Mouse (Mus musculus) hindbrain, embryonic 14.5 days (tissue): ENCODE results near the gene Scg5. TPM values are rescaled to one million over a fixed set of nuclear protein-coding genes. Genes with fewer than 3 reads are reported as not detected.
A peak's percentile ranks its signal among the peaks of the same experiment; 100 is the strongest.

ENCODE experiments used
- ATAC-seq: fragments of 200-750 bp; cut with Nextera tagmentation; 2 replicates; pipeline ENCODE4 v1.8.0; 2017; ENCODE audit warnings: moderate number of reproducible peaks, mild to moderate bottlenecking, moderate TSS enrichment, moderate library complexity; ENCODE audit not compliant: low FRiP score
- DNase-seq: peaks from one replicate; pipeline ENCODE4 v3.0.0-alpha.2; 2015; ENCODE audit warnings: low spot score
- H3K27ac ChIP-seq: fragments of 300-500 bp; sonication (generic); 2 replicates; pipeline ENCODE4 v1.5.1; 2014; ENCODE audit warnings: mild to moderate bottlenecking, moderate library complexity
- H3K27me3 ChIP-seq: fragments of 300-500 bp; sonication (generic); 2 replicates; pipeline ENCODE4 v1.6.1; 2014; ENCODE audit warnings: mild to moderate bottlenecking, low read length, mixed read lengths; ENCODE audit not compliant: control insufficient read depth, insufficient read depth
- H3K36me3 ChIP-seq: fragments of 300-500 bp; sonication (generic); replicated peaks from 2 replicates; pipeline ENCODE4 v1.6.1; 2014; ENCODE audit not compliant: control insufficient read depth, insufficient read depth
- H3K4me1 ChIP-seq: fragments of 300-500 bp; sonication (generic); replicated peaks from 2 replicates; pipeline ENCODE4 v1.6.1; 2014; ENCODE audit warnings: antibody characterized with exemption, low read length, mixed read lengths; ENCODE audit not compliant: control insufficient read depth, insufficient read depth
- H3K4me2 ChIP-seq: fragments of 300-500 bp; sonication (generic); replicated peaks from 2 replicates; pipeline ENCODE4 v1.6.1; 2014; ENCODE audit warnings: mild to moderate bottlenecking, moderate library complexity
- H3K4me3 ChIP-seq: fragments of 300-500 bp; sonication (generic); replicated peaks from 2 replicates; pipeline ENCODE4 v1.5.1; 2014; ENCODE audit warnings: mild to moderate bottlenecking, low read length
- H3K9ac ChIP-seq: fragments of 300-500 bp; sonication (generic); 2 replicates; pipeline ENCODE4 v1.6.1; 2014
- H3K9me3 ChIP-seq: fragments of 300-500 bp; sonication (generic); 2 replicates; pipeline ENCODE4 v1.6.1; 2016; ENCODE audit warnings: low read length; ENCODE audit not compliant: control insufficient read depth
- WGBS: fragments of 180-500 bp; shearing (Covaris S2); extraction: QIAGEN DNeasy Blood & Tissue Kit; methylation state at CpG from one replicate; pipeline ENCODE4 v1.1.7; 2014; 5-methylcytosine and 5-hydroxymethylcytosine counted together
- polyA plus RNA-seq: library from polyadenylated mRNA; unstranded; fragments of >200 nt; fragmentation: Nextera tagmentation; extraction: Ambion mirVana; gene quantifications from 2 replicates; pipeline ENCODE4 v1.2.1, GENCODE M21; 2014

The Scg5 gene
- 240 and 244 TPM in 2 replicates for polyA plus RNA-seq

- H3K9me3 ChIP-seq = no peaks in the 10 kb centered on the region
- peaks cover 33% of the 10 kb centered on the region for H3K4me1 ChIP-seq
- DNase-seq = peak; percentile 85
- peak within 1 kb of the TSS; percentile 82 for H3K4me2 ChIP-seq
- 0 out of 2 replicates have a peak, but pooled peaks cover 9% of the 10 kb centered on the region for H3K36me3 ChIP-seq
- no peaks in the 10 kb centered on the region for H3K27me3 ChIP-seq
- peak within 1 kb of the TSS; percentile 93 for H3K27ac ChIP-seq
- peak; percentile 97 for ATAC-seq
- WGBS = 10% methylated on average over 23 of the region's 23 CpGs
- peak within 1 kb of the TSS; percentile 75 for H3K9ac ChIP-seq
- H3K4me3 ChIP-seq = peak within 1 kb of the TSS; percentile 44
These were observed at the start of gene Scg5 for GRCm38 (mm10) chr2:113828943-113829882. Gene Scg5, minus strand, starts transcription at chr2:113829121.

GRCm38 (mm10) chr2:113870115-113870514 lies 41.2 kb upstream of the Scg5 start:
- Histone ChIP-seq H3K36me3 (no peaks in the 10 kb centered on the region), H3K9ac (no peak overlapping the region), H3K4me3 (no peak overlapping the region), H3K27ac (no peak overlapping the region), H3K4me2 (no peak overlapping the region), H3K27me3 (no peaks in the 10 kb centered on the region), H3K4me1 (no peaks in the 10 kb centered on the region), H3K9me3 (no peaks in the 10 kb centered on the region)
- no peak for DNase-seq
- WGBS = 93% methylated on average over 1 of the region's 1 CpGs
- ATAC-seq = no peak

DNA sequence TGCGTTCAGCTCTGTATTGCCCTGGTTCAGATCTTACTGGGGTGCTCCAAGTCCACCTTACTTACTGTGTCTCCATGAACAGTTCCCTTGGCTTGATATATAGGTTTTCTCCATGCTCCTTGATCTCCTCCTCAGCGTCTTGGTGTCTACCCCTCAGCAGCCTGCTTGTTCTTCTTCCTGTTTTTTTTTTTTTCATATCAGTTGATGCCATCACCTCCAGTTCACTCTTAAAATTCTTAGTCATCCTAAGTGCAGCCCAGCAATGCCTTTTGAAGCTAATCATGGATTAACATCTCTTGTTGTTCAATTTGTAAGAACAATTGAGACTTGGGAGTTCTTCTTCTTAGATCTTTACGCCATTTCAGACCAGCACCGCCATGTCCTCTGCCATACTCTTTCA lies 39.5 kb upstream of the Scg5 start:
- Histone ChIP-seq H3K9ac (no peak overlapping the region), H3K36me3 (no peaks in the 10 kb centered on the region), H3K9me3 (no peaks in the 10 kb centered on the region), H3K27me3 (no peaks in the 10 kb centered on the region), H3K4me1 (no peaks in the 10 kb centered on the region), H3K27ac (no peak overlapping the region), H3K4me3 (no peak overlapping the region), H3K4me2 (no peak overlapping the region)
- WGBS = 83% methylated on average over 4 of the region's 4 CpGs
- ATAC-seq (no peak), DNase-seq (no peak)

DNA sequence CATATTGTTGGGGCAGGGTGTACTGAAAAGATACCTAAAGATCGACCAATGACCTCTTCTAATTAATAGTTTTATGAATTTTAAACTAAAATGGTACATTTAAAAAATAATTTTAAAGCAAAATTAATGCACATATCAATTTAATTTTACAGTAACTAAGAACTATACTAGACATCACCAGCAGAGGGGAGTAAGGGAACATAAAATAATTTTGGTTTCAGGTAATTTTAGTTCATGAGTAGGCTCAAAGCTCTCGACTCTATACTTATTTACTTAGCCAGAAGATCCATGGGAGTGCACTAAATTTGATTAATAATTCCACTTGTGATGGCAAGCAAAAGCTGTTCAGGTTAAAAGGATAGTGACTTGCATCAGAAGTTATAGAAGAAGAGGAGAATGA lies 37.2 kb upstream of the Scg5 start:
- Histone ChIP-seq H3K27ac (no peak overlapping the region), H3K4me2 (no peak overlapping the region), H3K27me3 (no peaks in the 10 kb centered on the region), H3K4me3 (no peak overlapping the region), H3K9ac (no peak overlapping the region), H3K4me1 (no peaks in the 10 kb centered on the region), H3K9me3 (no peaks in the 10 kb centered on the region), H3K36me3 (no peaks in the 10 kb centered on the region)
- 48% methylated on average over 2 of the region's 2 CpGs for WGBS
- peak; percentile 77 for DNase-seq
- ATAC-seq = no peak

- DNase-seq = no peak
- H3K4me3 ChIP-seq = peak overlapping the region; percentile 47
- H3K27me3 ChIP-seq = no peaks in the 10 kb centered on the region
- H3K9me3 ChIP-seq = no peaks in the 10 kb centered on the region
- peak overlapping the region; percentile 69 for H3K9ac ChIP-seq
- H3K27ac ChIP-seq = peak overlapping the region; percentile 87
- H3K36me3 ChIP-seq = no peaks in the 10 kb centered on the region
- peak overlapping the region; percentile 85 for H3K4me2 ChIP-seq
- H3K4me1 ChIP-seq = peaks cover 11% of the 10 kb centered on the region
- ATAC-seq = peak; percentile 66
- WGBS = 1% methylated on average over 3 of the region's 3 CpGs
These were observed 20.2 kb upstream of the Scg5 start for GRCm38 (mm10) chr2:113849141-113849540.

- ATAC-seq (peak; percentile 97), DNase-seq (peak; percentile 99)
- no peaks in the 10 kb centered on the region for H3K27me3 ChIP-seq
- under 1% methylated on average over 48 of the region's 48 CpGs for WGBS
- no peaks in the 10 kb centered on the region for H3K9me3 ChIP-seq
- H3K27ac ChIP-seq = peak within 1 kb of the TSS; percentile 87
- peak within 1 kb of the TSS; percentile 69 for H3K9ac ChIP-seq
- H3K4me2 ChIP-seq = peak within 1 kb of the TSS; percentile 85
- H3K4me1 ChIP-seq = peaks cover 11% of the 10 kb centered on the region
- peak within 1 kb of the TSS; percentile 47 for H3K4me3 ChIP-seq
- H3K36me3 ChIP-seq = no peaks in the 10 kb centered on the region
These were observed 19.6 kb upstream of the Scg5 start, which contains the start of gene Arhgap11a for GRCm38 (mm10) chr2:113848245-113849121. Gene Arhgap11a, minus strand, starts transcription at chr2:113848661.

GRCm38 (mm10) chr2:113847678-113848244 lies 18.8 kb upstream of the Scg5 start:
- no peaks in the 10 kb centered on the region for H3K27me3 ChIP-seq
- DNase-seq = no peak
- peak overlapping the region; percentile 47 for H3K4me3 ChIP-seq
- peak overlapping the region; percentile 69 for H3K9ac ChIP-seq
- peaks cover 11% of the 10 kb centered on the region for H3K4me1 ChIP-seq
- H3K36me3 ChIP-seq = no peaks in the 10 kb centered on the region
- H3K27ac ChIP-seq = no peak overlapping the region
- H3K9me3 ChIP-seq = no peaks in the 10 kb centered on the region
- under 1% methylated on average over 24 of the region's 24 CpGs for WGBS
- no peak for ATAC-seq
- H3K4me2 ChIP-seq = peak overlapping the region; percentile 85

DNA sequence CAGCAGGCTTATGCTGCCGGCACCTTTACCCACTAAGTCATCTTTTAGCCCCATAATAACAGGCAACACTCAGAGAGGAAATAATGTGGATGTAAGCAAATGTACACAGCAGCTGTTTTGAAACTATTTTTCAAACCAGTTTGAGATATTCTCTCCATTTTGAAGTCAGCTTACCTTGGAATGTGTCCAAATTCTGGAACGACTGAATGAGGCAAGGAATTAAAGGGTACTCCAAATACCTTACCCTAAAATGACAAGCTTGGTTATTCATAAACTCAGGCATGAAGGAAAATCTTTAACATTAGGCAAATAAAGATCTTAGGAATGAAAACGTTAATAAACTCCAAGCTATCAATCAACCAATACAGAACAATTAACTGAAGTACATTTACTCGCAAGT lies 16.2 kb upstream of the Scg5 start:
- Histone ChIP-seq H3K9me3 (no peaks in the 10 kb centered on the region), H3K36me3 (no peaks in the 10 kb centered on the region), H3K4me1 (peaks cover 11% of the 10 kb centered on the region), H3K27me3 (no peaks in the 10 kb centered on the region), H3K9ac (no peak overlapping the region), H3K27ac (no peak overlapping the region), H3K4me3 (no peak overlapping the region), H3K4me2 (no peak overlapping the region)
- DNase-seq = no peak
- no peak for ATAC-seq
- 84% methylated on average over 4 of the region's 4 CpGs for WGBS
